Mouse (Mus musculus) stomach, postnatal 0 days (tissue): ENCODE measurements around the gene Itga6. TPM values are rescaled to one million over a fixed set of nuclear protein-coding genes. Genes with fewer than 3 reads are reported as not detected.
A peak's percentile ranks its signal among the peaks of the same experiment; 100 is the strongest.

Source experiments
- ATAC-seq: fragments of 200-750 bp; cut with Nextera tagmentation; 2 replicates; pipeline ENCODE4 v1.8.0; 2017; ENCODE audit not compliant: low FRiP score, low TSS enrichment
- DNase-seq: peaks from one replicate; pipeline ENCODE4 v3.0.0-alpha.2; 2016; ENCODE audit warnings: low spot score
- H3K27ac ChIP-seq: fragments of 300-500 bp; sonication (generic); replicated peaks from 2 replicates; pipeline ENCODE4 v1.5.1; 2014; ENCODE audit warnings: mild to moderate bottlenecking, control low read depth
- H3K27me3 ChIP-seq: fragments of 300-500 bp; sonication (generic); 2 replicates; pipeline ENCODE4 v1.6.1; 2014; ENCODE audit warnings: low read length; ENCODE audit not compliant: control insufficient read depth, insufficient read depth
- H3K36me3 ChIP-seq: fragments of 300-500 bp; sonication (generic); 2 replicates; pipeline ENCODE4 v1.6.1; 2014; ENCODE audit warnings: low read length, mixed read lengths; ENCODE audit not compliant: control insufficient read depth, insufficient read depth
- H3K4me1 ChIP-seq: fragments of 300-500 bp; sonication (generic); replicated peaks from 2 replicates; pipeline ENCODE4 v1.6.1; 2014; ENCODE audit warnings: antibody characterized with exemption; ENCODE audit not compliant: control insufficient read depth, insufficient read depth
- H3K4me2 ChIP-seq: fragments of 300-500 bp; sonication (generic); replicated peaks from 2 replicates; pipeline ENCODE4 v1.6.1; 2014; ENCODE audit warnings: low read depth, mild to moderate bottlenecking, control low read depth, moderate library complexity
- H3K4me3 ChIP-seq: fragments of 300-500 bp; sonication (generic); 2 replicates; pipeline ENCODE4 v1.5.1; 2014; ENCODE audit warnings: low read depth, low read length, control low read depth
- H3K9ac ChIP-seq: fragments of 300-500 bp; sonication (generic); 2 replicates; pipeline ENCODE4 v1.6.1; 2014; ENCODE audit warnings: mild to moderate bottlenecking, low read length, control low read depth, mixed read lengths
- H3K9me3 ChIP-seq: fragments of 300-500 bp; sonication (generic); 2 replicates; pipeline ENCODE4 v1.6.1; 2016; ENCODE audit warnings: low read length; ENCODE audit not compliant: control insufficient read depth
- CTCF ChIP-seq: IDR thresholded peaks from 2 replicates; pipeline ENCODE4 v1.5.1; 2016; ENCODE audit warnings: antibody characterized with exemption, low read depth, mild to moderate bottlenecking, moderate library complexity
- EP300 ChIP-seq: optimal IDR thresholded peaks from 2 replicates; pipeline ENCODE3; 2016; ENCODE audit warnings: antibody characterized with exemption
- WGBS: fragments of 180-500 bp; shearing (Covaris S2); extraction: QIAGEN DNeasy Blood & Tissue Kit; methylation state at CpG from one replicate; pipeline ENCODE4 v1.1.7; 2014; 5-methylcytosine and 5-hydroxymethylcytosine counted together
- polyA plus RNA-seq: library from polyadenylated mRNA; unstranded; fragments of >200 nt; fragmentation: Nextera tagmentation; extraction: Ambion mirVana; gene quantifications from 2 replicates; pipeline ENCODE4 v1.2.1, GENCODE M21; 2015

The Itga6 gene
- polyA plus RNA-seq, 1 experiment from 2014 or later = 51.9 TPM

GRCm38 (mm10) chr2:71744861-71745507, 432 bp upstream of the Itga6 start:
- H3K4me1 ChIP-seq = 0 out of 2 replicates have a peak, but pooled peaks cover 7% of the 10 kb centered on the region
- no peak overlapping the region for H3K4me2 ChIP-seq
- H3K9me3 ChIP-seq = no peaks in the 10 kb centered on the region
- H3K27ac ChIP-seq = no peak overlapping the region
- H3K9ac ChIP-seq = no peak overlapping the region
- ATAC-seq (peak; percentile 41; the same call in 1 of the 2 replicates), DNase-seq (no peak)
- H3K4me3 ChIP-seq = no peak overlapping the region
- 38% methylated on average over 11 of the region's 11 CpGs for WGBS
- TF ChIP-seq CTCF (no peak), EP300 (no peak)
- H3K36me3 ChIP-seq = no peaks in the 10 kb centered on the region
- no peaks in the 10 kb centered on the region for H3K27me3 ChIP-seq

- ATAC-seq (no peak), DNase-seq (no peak)
- no peaks in the 10 kb centered on the region for H3K27me3 ChIP-seq
- 0 out of 2 replicates have a peak, but pooled peaks cover 4% of the 10 kb centered on the region for H3K4me1 ChIP-seq
- no peaks in the 10 kb centered on the region for H3K36me3 ChIP-seq
- no peak overlapping the region for H3K27ac ChIP-seq
- no peak overlapping the region for H3K9ac ChIP-seq
- TF ChIP-seq EP300 (no peak), CTCF (no peak)
- WGBS = 76% methylated on average over 5 of the region's 5 CpGs
- H3K4me2 ChIP-seq = no peak overlapping the region
- no peak overlapping the region for H3K4me3 ChIP-seq
- H3K9me3 ChIP-seq = no peaks in the 10 kb centered on the region
These were observed 3.0 kb downstream of the Itga6 start for GRCm38 (mm10) chr2:71748451-71748850.

GRCm38 (mm10) chr2:71749367-71750086, 4.1 kb downstream of the Itga6 start:
- ATAC-seq (no peak), DNase-seq (no peak)
- no peaks in the 10 kb centered on the region for H3K9me3 ChIP-seq
- no peaks in the 10 kb centered on the region for H3K36me3 ChIP-seq
- H3K27ac ChIP-seq = no peak overlapping the region
- WGBS = 59% methylated on average over 13 of the region's 13 CpGs
- H3K27me3 ChIP-seq = no peaks in the 10 kb centered on the region
- no peak overlapping the region for H3K4me3 ChIP-seq
- TF ChIP-seq EP300 (no peak), CTCF (no peak)
- no peak overlapping the region for H3K9ac ChIP-seq
- H3K4me2 ChIP-seq = no peak overlapping the region
- H3K4me1 ChIP-seq = 0 out of 2 replicates have a peak, but pooled peaks cover 4% of the 10 kb centered on the region

GRCm38 (mm10) chr2:71750087-71750453, 4.7 kb downstream of the Itga6 start:
- ATAC-seq = peak; percentile 78; the same call in 1 of the 2 replicates
- Histone ChIP-seq H3K9me3 (no peaks in the 10 kb centered on the region), H3K36me3 (no peaks in the 10 kb centered on the region), H3K9ac (no peak overlapping the region), H3K27me3 (no peaks in the 10 kb centered on the region), H3K4me3 (no peak overlapping the region), H3K4me1 (0 out of 2 replicates have a peak, but pooled peaks cover under 1% of the 10 kb centered on the region), H3K27ac (no peak overlapping the region), H3K4me2 (no peak overlapping the region)
- TF ChIP-seq CTCF = no peak
- 49% methylated on average over 10 of the region's 10 CpGs for WGBS
- peak; percentile 49 for DNase-seq

- no peaks in the 10 kb centered on the region for H3K4me1 ChIP-seq
- H3K27ac ChIP-seq = no peak overlapping the region
- H3K4me3 ChIP-seq = no peak overlapping the region
- H3K4me2 ChIP-seq = no peak overlapping the region
- no peaks in the 10 kb centered on the region for H3K9me3 ChIP-seq
- DNase-seq (no peak), ATAC-seq (no peak)
- WGBS = 76% methylated on average over 8 of the region's 8 CpGs
- TF ChIP-seq EP300 (no peak), CTCF (no peak)
- no peak overlapping the region for H3K9ac ChIP-seq
- no peaks in the 10 kb centered on the region for H3K27me3 ChIP-seq
- H3K36me3 ChIP-seq = no peaks in the 10 kb centered on the region
These were observed 5.9 kb downstream of the Itga6 start for GRCm38 (mm10) chr2:71751336-71751735.

GRCm38 (mm10) chr2:71751863-71752262, 6.4 kb downstream of the Itga6 start:
- no peaks in the 10 kb centered on the region for H3K9me3 ChIP-seq
- H3K4me3 ChIP-seq = no peak overlapping the region
- no peaks in the 10 kb centered on the region for H3K36me3 ChIP-seq
- H3K4me2 ChIP-seq = no peak overlapping the region
- WGBS = 63% methylated on average over 2 of the region's 2 CpGs
- ATAC-seq (no peak), DNase-seq (no peak)
- H3K9ac ChIP-seq = no peak overlapping the region
- no peaks in the 10 kb centered on the region for H3K27me3 ChIP-seq
- TF ChIP-seq CTCF = no peak
- no peak for TF ChIP-seq EP300
- no peaks in the 10 kb centered on the region for H3K4me1 ChIP-seq
- H3K27ac ChIP-seq = no peak overlapping the region
